Comparison of ENCODE assay signal across 8 mouse cellular contexts in genomic region chr11:51831962-51832909, GRCm38 (mm10). TPM values are rescaled to one million over a fixed set of nuclear protein-coding genes. Genes with fewer than 3 reads are reported as not detected.
DNase-seq lines count a peak whose midpoint lies in the region; TF ChIP-seq lines count a peak whose summit lies in the region.

No protein-coding gene starts in this region.

- peak overlapping the region; percentile 43 for H3K4me2 ChIP-seq in myocyte (ENCODE audit: low read depth)

- DNase-seq in lung, adult 18-20 months, result peak; percentile 53 to 61
- no peak for DNase-seq in lung, postnatal 10 days
- DNase-seq in adrenal gland, adult 2 months, result peak; percentile 86
- DNase-seq in cerebellum, adult 8-10 months, result peak; percentile 90
- peak; percentile 87 for DNase-seq in kidney, adult 9 months
- DNase-seq in testis, postnatal 14 days (ENCODE audit: low spot score), result no peak
- DNase-seq in thymus, postnatal 14 days, result no peak

- no peaks in the 10 kb centered on the region for H3K27me3 ChIP-seq in myocyte (ENCODE audit: control insufficient read depth, insufficient read depth, insufficient read length)

- no peaks in the 10 kb centered on the region for H3K36me3 ChIP-seq in myocyte (ENCODE audit: control insufficient read depth, insufficient read depth)

- H3K79me2 ChIP-seq in myocyte (ENCODE audit: control insufficient read depth, insufficient read depth), result no peaks in the 10 kb centered on the region

- no peak overlapping the region for H3ac ChIP-seq in myocyte (ENCODE audit: control insufficient read depth, insufficient read length)

- H3K4me3 ChIP-seq in myocyte, result no peak overlapping the region

- TF ChIP-seq POLR2A in myocyte (IDR thresholded peaks at IDR 0.05; ENCODE audit: insufficient read length, low read depth), result no peak

TF ChIP-seq in myocyte, 11 proteins besides CTCF, POLR2A, EP300 and RAD21:
- TF ChIP-seq SRF (IDR thresholded peaks at IDR 0.05; ENCODE audit: control insufficient read depth, insufficient read length, low read depth) (no peak), MYOD1 (IDR thresholded peaks at IDR 0.05; ENCODE audit: control insufficient read depth in 1 of 3, insufficient read length in 2 of 3, low read depth in 2 of 3) (peak in 1 of 3 experiments; percentile 7), USF1 (IDR thresholded peaks at IDR 0.05; ENCODE audit: low read depth) (no peak), TCF12 (IDR thresholded peaks at IDR 0.05; ENCODE audit: insufficient read depth, poor library complexity, severe bottlenecking) (no peak), E2F4 (IDR thresholded peaks at IDR 0.05; ENCODE audit: insufficient read depth) (no peak), POLR2AphosphoS2 (IDR thresholded peaks at IDR 0.05; ENCODE audit: insufficient read length, low read depth) (no peak)

RNA-seq across cellular contexts. Expression of gene Jade2, which starts 25.2 kb away (rescaled TPM):
- 10 to 100 TPM; 13.7 to 21.8 TPM for total RNA-seq in adrenal gland, adult 2 months (2021)
- polyA plus RNA-seq in adrenal gland, adult 2 months (2012; rRNA removed), result 12.8 and 13.0 TPM in 2 replicates
- 2.6 TPM for polyA plus RNA-seq in myocyte (2012; fragmentation: generic; extraction: Trizol)

Comparison
In these comparisons a context has a peak if more than half of its experiments do, and no peak if none do; other contexts are left out.
1. DNase-seq: peak in lung, adult 18-20 months (2 of 2), adrenal gland, adult 2 months (single experiment), cerebellum, adult 8-10 months (single experiment) and kidney, adult 9 months (single experiment); none in lung, postnatal 10 days (single experiment), testis, postnatal 14 days (single experiment) and thymus, postnatal 14 days (single experiment).